Mouse (Mus musculus) C2C12 (cell line): Measurements from ENCODE around the gene Atp6v1g1.

Experiments
- CTCF ChIP-seq: IDR thresholded peaks from one replicate; pipeline ENCODE4 v1.5.1; 2011; ENCODE audit not compliant: control insufficient read depth, insufficient read depth, insufficient read length
- USF1 ChIP-seq: IDR thresholded peaks from one replicate; pipeline ENCODE4 v1.6.1; 2011; ENCODE audit warnings: low read depth, mild to moderate bottlenecking, control low read depth, moderate library complexity

DNA sequence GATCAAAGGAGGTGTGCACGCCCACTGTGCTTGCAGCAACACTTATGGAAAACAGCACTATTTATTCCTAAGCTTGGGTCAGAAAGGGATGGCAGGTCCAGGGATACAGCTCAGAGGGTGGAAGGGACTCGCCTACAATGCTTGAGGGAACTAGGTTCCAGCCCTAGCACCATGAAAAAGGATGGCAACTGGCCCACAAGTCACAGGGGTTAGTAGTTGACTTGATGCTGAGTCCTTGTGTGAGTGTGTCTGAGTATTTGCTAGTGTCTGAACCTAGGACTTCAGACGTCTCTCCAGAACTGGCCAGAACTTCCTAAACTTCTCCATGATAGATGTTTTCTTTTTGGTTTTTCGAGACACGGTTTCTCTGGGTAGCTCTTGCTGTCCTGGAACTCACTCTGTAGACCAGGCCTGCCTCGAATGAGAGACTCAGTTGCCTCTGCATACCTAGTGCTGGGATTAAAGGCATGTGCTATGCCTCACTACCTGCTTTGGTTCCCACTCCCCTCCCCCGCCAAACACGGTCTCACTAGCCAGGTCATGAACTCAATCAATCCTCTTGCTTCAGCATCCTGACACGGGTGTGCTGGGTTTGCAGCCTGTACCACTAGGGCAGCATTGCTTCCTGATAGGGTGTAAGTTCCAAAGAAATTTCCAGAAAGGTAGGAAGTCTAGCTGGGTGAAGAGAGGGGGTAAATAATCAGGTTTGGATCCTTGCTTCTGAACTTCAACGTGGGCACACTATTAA lies 652 bp upstream of the Atp6v1g1 start:
- TF ChIP-seq USF1 (no peak), CTCF (no peak)
